Mouse (Mus musculus) thymus, adult 2 months (tissue): Measurements from ENCODE around the gene Fam69a.

Experiments
- CTCF ChIP-seq: fragments of 200-500 bp; IDR thresholded peaks from 2 replicates; pipeline ENCODE4 v1.5.1; 2012; ENCODE audit warnings: mild to moderate bottlenecking, control low read depth, low read length, moderate library complexity, borderline replicate concordance; ENCODE audit not compliant: control insufficient read depth, poor library complexity, insufficient read depth; ENCODE audit errors: extremely low read depth
- POLR2A ChIP-seq: fragments of 200-500 bp; IDR thresholded peaks from 2 replicates; pipeline ENCODE4 v1.6.1; 2012; ENCODE audit warnings: mild to moderate bottlenecking, low read length, control low read depth, moderate library complexity; ENCODE audit not compliant: control insufficient read depth, poor library complexity, insufficient read depth; ENCODE audit errors: extremely low read depth

GRCm38 (mm10) chr5:107948899-107949298 is 38.0 kb downstream of the Fam69a start:
- TF ChIP-seq CTCF (no peak), POLR2A (no peak)
